Mouse (Mus musculus): ENCODE results near the gene Rln1.
A peak's percentile ranks its signal among the peaks of the same experiment; 100 is the strongest.

The Rln1 gene

GRCm38 (mm10) chr19:29334068-29334745, at the start of gene Rln1:
TSS of gene Rln1 (minus strand) at chr19:29334670.
- no peak for DNase-seq (ENCODE audit: low spot score in 2 of 2)

- DNase-seq (ENCODE audit: low spot score in 2 of 2), result no peak
Measured at GRCm38 (mm10) chr19:29383368-29383767, 48.9 kb upstream of the Rln1 start.

- DNase-seq (ENCODE audit: low spot score in 2 of 2), result no peak
Measured at GRCm38 (mm10) chr19:29379839-29380603, 45.6 kb upstream of the Rln1 start.

GRCm38 (mm10) chr19:29376382-29376781, 41.9 kb upstream of the Rln1 start:
- DNase-seq (ENCODE audit: low spot score in 2 of 2), result no peak

- no peak for DNase-seq (ENCODE audit: low spot score in 2 of 2)
Measured at GRCm38 (mm10) chr19:29374947-29375346, 40.5 kb upstream of the Rln1 start.

GRCm38 (mm10) chr19:29373438-29373837, 39.0 kb upstream of the Rln1 start:
- no peak for DNase-seq (ENCODE audit: low spot score in 2 of 2)

- no peak for DNase-seq (ENCODE audit: low spot score in 2 of 2)
Measured at GRCm38 (mm10) chr19:29372621-29373020, 38.2 kb upstream of the Rln1 start.

GRCm38 (mm10) chr19:29372138-29372537, 37.7 kb upstream of the Rln1 start:
- DNase-seq (ENCODE audit: low spot score in 2 of 2), result no peak

- no peak for DNase-seq (ENCODE audit: low spot score in 2 of 2)
Measured at GRCm38 (mm10) chr19:29371284-29372081, 37.0 kb upstream of the Rln1 start.

GRCm38 (mm10) chr19:29370545-29371283, 36.2 kb upstream of the Rln1 start:
- DNase-seq (ENCODE audit: low spot score in 2 of 2), result no peak

- DNase-seq (ENCODE audit: low spot score in 2 of 2), result no peak
Measured at GRCm38 (mm10) chr19:29370112-29370511, 35.6 kb upstream of the Rln1 start.

- no peak for DNase-seq (ENCODE audit: low spot score in 2 of 2)
Measured at GRCm38 (mm10) chr19:29368671-29369309, 34.3 kb upstream of the Rln1 start.

- no peak for DNase-seq (ENCODE audit: low spot score in 2 of 2)
Measured at GRCm38 (mm10) chr19:29368041-29368440, 33.6 kb upstream of the Rln1 start.

- DNase-seq (ENCODE audit: low spot score in 2 of 2), result peak; percentile 75 to 82
Measured at GRCm38 (mm10) chr19:29366969-29367622, 32.6 kb upstream of the Rln1 start, which contains the start of the genes Plgrkt and Cd274. TSS of gene Plgrkt (minus strand) at chr19:29367390. TSS of gene Cd274 (plus strand) at chr19:29367455.

GRCm38 (mm10) chr19:29366226-29366968, 31.9 kb upstream of the Rln1 start:
- DNase-seq (ENCODE audit: low spot score in 2 of 2), result no peak

GRCm38 (mm10) chr19:29365105-29365504, 30.6 kb upstream of the Rln1 start:
- peak in 1 of 2 experiments; percentile 41 for DNase-seq (ENCODE audit: low spot score in 2 of 2)

GRCm38 (mm10) chr19:29364076-29364475, 29.6 kb upstream of the Rln1 start:
- DNase-seq (ENCODE audit: low spot score in 2 of 2), result no peak

GRCm38 (mm10) chr19:29363557-29363956, 29.1 kb upstream of the Rln1 start:
- no peak for DNase-seq (ENCODE audit: low spot score in 2 of 2)

- no peak for DNase-seq (ENCODE audit: low spot score in 2 of 2)
Measured at GRCm38 (mm10) chr19:29362173-29362930, 27.9 kb upstream of the Rln1 start.
